Mouse (Mus musculus) midbrain, embryonic 11.5 days (tissue): ENCODE results near the gene Aff2. TPM values are rescaled to one million over a fixed set of nuclear protein-coding genes. Genes with fewer than 3 reads are reported as not detected.

Experiments
- ATAC-seq: fragments of 200-750 bp; cut with Nextera tagmentation; 2 replicates; pipeline ENCODE4 v1.8.0; 2017; ENCODE audit warnings: moderate TSS enrichment, moderate library complexity; ENCODE audit not compliant: low FRiP score
- DNase-seq: peaks from one replicate; pipeline ENCODE4 v3.0.0; 2015; ENCODE audit warnings: low spot score; ENCODE audit errors: missing footprints
- H3K27ac ChIP-seq: fragments of 300-500 bp; sonication (generic); 2 replicates; pipeline ENCODE4 v1.5.1; 2014; ENCODE audit warnings: low read depth, low read length
- H3K27me3 ChIP-seq: fragments of 300-500 bp; sonication (generic); 2 replicates; pipeline ENCODE4 v1.6.1; 2014; ENCODE audit warnings: mild to moderate bottlenecking, low read length, moderate library complexity, mixed read lengths; ENCODE audit not compliant: control insufficient read depth, insufficient read depth
- H3K36me3 ChIP-seq: fragments of 300-500 bp; sonication (generic); 2 replicates; pipeline ENCODE4 v1.6.1; 2014; ENCODE audit warnings: mild to moderate bottlenecking, low read length, moderate library complexity, mixed read lengths; ENCODE audit not compliant: control insufficient read depth, insufficient read depth
- H3K4me1 ChIP-seq: fragments of 300-500 bp; sonication (generic); 2 replicates; pipeline ENCODE4 v1.6.1; 2014; ENCODE audit warnings: low read length; ENCODE audit not compliant: control insufficient read depth, insufficient read depth
- H3K4me2 ChIP-seq: fragments of 300-500 bp; sonication (generic); 2 replicates; pipeline ENCODE4 v1.6.1; 2014; ENCODE audit warnings: mild to moderate bottlenecking, moderate library complexity
- H3K4me3 ChIP-seq: fragments of 300-500 bp; sonication (generic); 2 replicates; pipeline ENCODE4 v1.5.1; 2014; ENCODE audit warnings: low read depth, low read length
- H3K9ac ChIP-seq: fragments of 300-500 bp; sonication (generic); 2 replicates; pipeline ENCODE4 v1.6.1; 2014; ENCODE audit warnings: low read length
- H3K9me3 ChIP-seq: fragments of 300-500 bp; sonication (generic); 2 replicates; pipeline ENCODE4 v1.6.1; 2016; ENCODE audit warnings: low read length; ENCODE audit not compliant: control insufficient read depth
- WGBS: fragments of 180-500 bp; shearing (Covaris S2); extraction: QIAGEN DNeasy Blood & Tissue Kit; methylation state at CpG from one replicate; pipeline ENCODE4 v1.1.7; 2014; 5-methylcytosine and 5-hydroxymethylcytosine counted together
- polyA plus RNA-seq: library from polyadenylated mRNA; unstranded; fragments of >200 nt; fragmentation: Nextera tagmentation; extraction: Ambion mirVana; gene quantifications from 2 replicates; pipeline ENCODE4 v1.2.1, GENCODE M21; 2014

Aff2 gene
- polyA plus RNA-seq, 1 experiment from 2014 or later = 4.4 TPM

DNA sequence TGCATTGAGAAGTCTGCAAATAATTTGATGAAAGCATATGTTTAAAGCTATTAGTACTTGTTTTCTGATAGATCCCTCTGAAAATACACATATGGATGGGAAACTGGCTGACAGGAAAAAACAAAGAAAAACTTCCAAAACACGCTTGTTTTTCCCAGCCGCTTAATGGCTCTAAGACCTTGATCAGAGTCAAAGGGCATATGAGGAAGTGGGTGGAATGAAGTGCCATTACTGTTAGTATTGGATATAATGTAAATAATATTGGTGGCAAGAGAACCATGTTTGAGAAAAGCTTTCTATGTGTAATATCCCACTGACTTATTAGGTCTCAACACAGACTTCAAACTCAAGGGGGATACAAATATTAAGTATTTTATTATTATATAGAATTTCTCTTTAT is 455.0 kb downstream of the Aff2 start:
- no peak overlapping the region for H3K27ac ChIP-seq
- 87% methylated on average over 2 of the region's 2 CpGs for WGBS
- no peak overlapping the region for H3K9ac ChIP-seq
- no peaks in the 10 kb centered on the region for H3K27me3 ChIP-seq
- H3K4me2 ChIP-seq = no peak overlapping the region
- ATAC-seq = no peak
- DNase-seq = no peak
- no peak overlapping the region for H3K4me3 ChIP-seq
- H3K4me1 ChIP-seq = no peaks in the 10 kb centered on the region
- H3K36me3 ChIP-seq = no peaks in the 10 kb centered on the region
- no peaks in the 10 kb centered on the region for H3K9me3 ChIP-seq

DNA sequence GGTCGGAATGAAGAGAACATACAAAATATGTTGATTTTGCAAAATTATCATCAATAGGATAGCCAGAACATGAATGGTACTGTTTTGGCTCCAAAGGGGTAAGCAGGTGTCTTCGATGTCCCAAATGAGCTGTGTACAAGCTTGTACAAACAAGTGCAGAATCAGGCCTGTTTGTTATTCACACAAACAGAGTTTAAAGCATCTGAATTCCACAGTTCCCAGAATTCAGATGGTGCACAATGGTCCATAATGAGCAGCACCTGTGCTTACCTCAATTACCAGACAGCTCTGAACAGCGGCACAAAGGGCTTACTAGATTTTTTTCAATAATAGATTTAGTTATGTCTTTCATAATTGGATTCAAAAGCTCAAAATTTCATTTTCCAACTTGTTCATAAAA is 457.6 kb downstream of the Aff2 start:
- Histone ChIP-seq H3K36me3 (no peaks in the 10 kb centered on the region), H3K4me3 (no peak overlapping the region), H3K4me1 (no peaks in the 10 kb centered on the region), H3K9me3 (no peaks in the 10 kb centered on the region), H3K4me2 (no peak overlapping the region), H3K27ac (no peak overlapping the region), H3K27me3 (no peaks in the 10 kb centered on the region), H3K9ac (no peak overlapping the region)
- DNase-seq (no peak), ATAC-seq (no peak)
- 89% methylated on average over 3 of the region's 3 CpGs for whole genome bisulfite sequencing

DNA sequence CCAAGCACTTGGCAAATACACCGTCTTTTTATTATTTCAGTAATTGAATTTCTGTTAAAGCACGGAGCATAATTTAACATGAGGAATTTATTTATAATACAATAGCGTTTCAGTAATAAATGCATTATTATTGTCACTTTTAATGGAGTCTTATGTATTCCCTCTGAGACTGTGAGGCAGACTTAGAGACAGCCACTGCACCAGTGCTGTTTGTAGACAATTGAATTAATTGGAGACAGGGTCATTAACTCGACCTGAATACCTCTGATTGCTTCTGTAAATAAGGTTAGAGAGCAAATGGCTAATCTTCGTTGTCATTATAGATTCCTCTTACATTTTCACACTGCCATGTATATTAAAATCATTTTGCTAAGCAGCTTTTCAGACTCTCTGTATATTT is 458.1 kb downstream of the Aff2 start:
- Histone ChIP-seq H3K9ac (no peak overlapping the region), H3K27me3 (no peaks in the 10 kb centered on the region), H3K4me2 (no peak overlapping the region), H3K36me3 (no peaks in the 10 kb centered on the region), H3K4me3 (no peak overlapping the region), H3K4me1 (no peaks in the 10 kb centered on the region), H3K27ac (no peak overlapping the region), H3K9me3 (no peaks in the 10 kb centered on the region)
- 69% methylated on average over 5 of the region's 5 CpGs for WGBS
- DNase-seq = no peak
- ATAC-seq = no peak

DNA sequence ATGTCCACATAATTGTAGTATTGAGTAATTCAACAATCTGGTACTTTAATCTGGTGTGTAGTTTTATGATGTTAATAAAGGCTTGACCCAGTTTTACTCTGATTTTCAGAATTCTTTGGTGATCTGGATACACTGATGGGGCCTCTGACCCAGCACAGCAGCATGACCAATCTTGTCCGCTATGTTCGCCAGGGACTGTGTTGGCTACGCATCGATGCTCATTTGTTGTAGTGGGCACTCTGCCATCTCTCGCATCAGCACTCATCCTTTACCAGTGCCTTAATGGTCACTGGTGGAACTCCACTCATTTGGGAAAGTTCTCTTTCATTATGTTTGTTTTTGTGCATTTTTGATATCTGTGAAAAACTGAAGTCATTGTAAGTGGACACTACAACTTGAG is 507.5 kb downstream of the Aff2 start:
- H3K4me2 ChIP-seq = no peak overlapping the region
- H3K9me3 ChIP-seq = no peaks in the 10 kb centered on the region

DNA sequence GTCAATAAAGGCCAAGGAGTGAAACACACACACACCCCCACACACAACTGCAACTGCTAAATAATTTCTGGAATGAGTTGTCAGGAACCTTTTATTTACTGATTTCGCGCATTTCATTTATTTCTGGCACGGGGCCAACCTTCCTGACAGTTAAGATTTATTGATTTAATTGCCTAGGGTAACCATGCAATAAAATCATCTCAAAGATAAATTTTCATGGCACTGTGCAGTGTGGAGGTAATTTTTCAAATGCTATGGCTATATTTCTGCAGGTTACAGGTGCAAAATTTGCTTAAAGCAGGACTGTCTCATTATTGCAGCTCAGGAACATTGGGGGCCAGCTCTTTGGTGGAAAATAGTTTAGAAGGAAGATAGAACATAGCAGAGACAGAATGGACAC is 531.6 kb downstream of the Aff2 start:
- no peak overlapping the region for H3K9ac ChIP-seq
- no peaks in the 10 kb centered on the region for H3K9me3 ChIP-seq
- H3K4me1 ChIP-seq = no peaks in the 10 kb centered on the region
- H3K36me3 ChIP-seq = no peaks in the 10 kb centered on the region
- ATAC-seq (no peak), DNase-seq (no peak)
- 77% methylated on average over 3 of the region's 3 CpGs for WGBS
- no peak overlapping the region for H3K4me3 ChIP-seq
- H3K27ac ChIP-seq = no peak overlapping the region
- no peaks in the 10 kb centered on the region for H3K27me3 ChIP-seq
- no peak overlapping the region for H3K4me2 ChIP-seq

More for the DNA sequence above, 507.5 kb downstream of the Aff2 start:
- Histone ChIP-seq H3K9ac (no peak overlapping the region), H3K4me1 (no peaks in the 10 kb centered on the region), H3K4me3 (no peak overlapping the region), H3K36me3 (no peaks in the 10 kb centered on the region), H3K27ac (no peak overlapping the region), H3K27me3 (no peaks in the 10 kb centered on the region)
- ATAC-seq (no peak), DNase-seq (no peak)
- 95% methylated on average over 5 of the region's 5 CpGs for whole genome bisulfite sequencing
